Mouse (Mus musculus) spleen, postnatal 10 days (tissue): Measurements from ENCODE around the gene Top1.

Source experiments
- DNase-seq, 2 experiments: peaks; one replicate each; pipeline ENCODE4 v3.0.0; 2021 to 2022; ENCODE audit warnings: low spot score in 2 of 2

The Top1 gene

GRCm38 (mm10) chr2:160645614-160646137, at the start of gene Top1:
Top1 (plus strand) TSS chr2:160645888.
- DNase-seq, result peak; percentile 98 to 99

GRCm38 (mm10) chr2:160597582-160598281, 48.0 kb upstream of the Top1 start:
- DNase-seq, result peak; percentile 69 to 80

- DNase-seq, result peak; percentile 48 to 70
Measured at GRCm38 (mm10) chr2:160601805-160602204, 43.9 kb upstream of the Top1 start.

GRCm38 (mm10) chr2:160603154-160603933, 42.3 kb upstream of the Top1 start:
- DNase-seq, result peak; percentile 47 to 65

GRCm38 (mm10) chr2:160610012-160610411, 35.7 kb upstream of the Top1 start:
- DNase-seq, result no peak

- no peak for DNase-seq
Measured at GRCm38 (mm10) chr2:160613186-160613919, 32.3 kb upstream of the Top1 start.

GRCm38 (mm10) chr2:160617741-160618140, 27.9 kb upstream of the Top1 start:
- no peak for DNase-seq

- no peak for DNase-seq
Measured at GRCm38 (mm10) chr2:160618619-160619220, 27.0 kb upstream of the Top1 start.

GRCm38 (mm10) chr2:160619300-160619699, 26.4 kb upstream of the Top1 start:
- DNase-seq, result no peak

GRCm38 (mm10) chr2:160619831-160620230, 25.9 kb upstream of the Top1 start:
- DNase-seq, result no peak

GRCm38 (mm10) chr2:160620279-160620963, 25.3 kb upstream of the Top1 start:
- DNase-seq, result no peak

GRCm38 (mm10) chr2:160621001-160621448, 24.7 kb upstream of the Top1 start:
- no peak for DNase-seq

- peak in 1 of 2 experiments; percentile 33 for DNase-seq
Measured at GRCm38 (mm10) chr2:160621661-160622211, 24.0 kb upstream of the Top1 start.

- DNase-seq, result no peak
Measured at GRCm38 (mm10) chr2:160622646-160623045, 23.0 kb upstream of the Top1 start.

GRCm38 (mm10) chr2:160623745-160624144, 21.9 kb upstream of the Top1 start:
- DNase-seq, result no peak

- peak; percentile 4 to 40 for DNase-seq
Measured at GRCm38 (mm10) chr2:160627207-160628025, 18.3 kb upstream of the Top1 start.

GRCm38 (mm10) chr2:160628055-160628454, 17.6 kb upstream of the Top1 start:
- no peak for DNase-seq

- no peak for DNase-seq
Measured at GRCm38 (mm10) chr2:160628666-160629527, 16.8 kb upstream of the Top1 start.

GRCm38 (mm10) chr2:160629528-160629830, 16.2 kb upstream of the Top1 start:
- DNase-seq, result no peak
